Mouse (Mus musculus) heart, embryonic 14.5 days (tissue): ENCODE measurements around the gene Heg1. TPM values are rescaled to one million over a fixed set of nuclear protein-coding genes. Genes with fewer than 3 reads are reported as not detected.

Source experiments
- ATAC-seq: fragments of 200-750 bp; cut with Nextera tagmentation; 2 replicates; pipeline ENCODE4 v1.8.0; 2017; ENCODE audit warnings: low read depth, moderate TSS enrichment; ENCODE audit not compliant: insufficient number of reproducible peaks, insufficient read depth, low FRiP score
- H3K27ac ChIP-seq, 2 experiments: fragments of 200-500 bp in 1 of 2; fragments of 300-500 bp in 1 of 2; sonication (generic) in 1 of 2; replicated peaks in 1 of 2; 2 replicates each; pipeline ENCODE4 v1.5.1; 2012 to 2014; ENCODE audit warnings: low read depth in 2 of 2, low read length in 2 of 2, control low read depth in 1 of 2, mild to moderate bottlenecking in 1 of 2, mixed read lengths in 1 of 2; ENCODE audit not compliant: control insufficient read depth in 1 of 2, insufficient read depth in 1 of 2
- H3K27me3 ChIP-seq: fragments of 300-500 bp; sonication (generic); 2 replicates; pipeline ENCODE4 v1.6.1; 2014; ENCODE audit warnings: mild to moderate bottlenecking, low read length, control low read depth; ENCODE audit not compliant: control insufficient read depth, insufficient read depth
- H3K36me3 ChIP-seq: fragments of 300-500 bp; sonication (generic); 2 replicates; pipeline ENCODE4 v1.6.1; 2014; ENCODE audit warnings: mild to moderate bottlenecking, control low read depth, low read length, mixed read lengths; ENCODE audit not compliant: control insufficient read depth, insufficient read depth
- H3K4me1 ChIP-seq, 2 experiments: fragments of 200-500 bp in 1 of 2; fragments of 300-500 bp in 1 of 2; sonication (generic) in 1 of 2; 2 replicates each; pipeline ENCODE4 v1.6.1; 2012 to 2014; ENCODE audit warnings: low read length in 2 of 2, control low read depth in 1 of 2, mixed read lengths in 1 of 2; ENCODE audit not compliant: control insufficient read depth in 2 of 2, insufficient read depth in 2 of 2
- H3K4me2 ChIP-seq: fragments of 300-500 bp; sonication (generic); 2 replicates; pipeline ENCODE4 v1.6.1; 2014; ENCODE audit warnings: mild to moderate bottlenecking, low read length
- H3K4me3 ChIP-seq, 2 experiments: fragments of 200-500 bp in 1 of 2; fragments of 300-500 bp in 1 of 2; sonication (generic) in 1 of 2; 2 replicates each; pipeline ENCODE4 v1.5.1; 2012 to 2014; ENCODE audit warnings: low read length in 2 of 2, mild to moderate bottlenecking in 2 of 2, control low read depth in 1 of 2, low read depth in 1 of 2, moderate library complexity in 1 of 2; ENCODE audit not compliant: control insufficient read depth in 1 of 2, insufficient read depth in 1 of 2
- H3K9ac ChIP-seq: fragments of 300-500 bp; sonication (generic); 2 replicates; pipeline ENCODE4 v1.6.1; 2014; ENCODE audit warnings: mild to moderate bottlenecking, low read length
- H3K9me3 ChIP-seq: fragments of 300-500 bp; sonication (generic); 2 replicates; pipeline ENCODE4 v1.6.1; 2016; ENCODE audit warnings: low read length, control low read depth; ENCODE audit not compliant: control insufficient read depth
- WGBS: fragments of 180-500 bp; shearing (Covaris S2); extraction: QIAGEN DNeasy Blood & Tissue Kit; methylation state at CpG from one replicate; pipeline ENCODE4 v1.1.7; 2014; 5-methylcytosine and 5-hydroxymethylcytosine counted together
- polyA plus RNA-seq: library from polyadenylated mRNA; unstranded; fragments of >200 nt; fragmentation: Nextera tagmentation; extraction: Ambion mirVana; gene quantifications from 2 replicates; pipeline ENCODE4 v1.2.1, GENCODE M21; 2014

Gene Heg1
- polyA plus RNA-seq, 1 experiment from 2014 or later = 40.5 TPM

- H3K27ac ChIP-seq = no peak overlapping the region
- no peak for ATAC-seq
- no peak overlapping the region for H3K9ac ChIP-seq
- H3K27me3 ChIP-seq = no peaks in the 10 kb centered on the region
- peaks cover 11 to 19% of the 10 kb centered on the region in 2 experiments for H3K4me1 ChIP-seq
- H3K9me3 ChIP-seq = no peaks in the 10 kb centered on the region
- H3K4me3 ChIP-seq = no peak overlapping the region
- WGBS = 77% methylated on average over 5 of the region's 5 CpGs
- peaks cover 91% of the 10 kb centered on the region for H3K36me3 ChIP-seq
- no peak overlapping the region for H3K4me2 ChIP-seq
Observed at GRCm38 (mm10) chr16:33735791-33736190, 51.6 kb downstream of the Heg1 start.

- Histone ChIP-seq H3K4me2 (no peak overlapping the region), H3K4me1 (peaks cover 12 to 22% of the 10 kb centered on the region in 2 experiments), H3K27ac (no peak overlapping the region), H3K9ac (no peak overlapping the region), H3K9me3 (no peaks in the 10 kb centered on the region), H3K36me3 (peaks cover 91% of the 10 kb centered on the region), H3K27me3 (no peaks in the 10 kb centered on the region), H3K4me3 (no peak overlapping the region)
- no peak for ATAC-seq
- 70% methylated on average over 6 of the region's 6 CpGs for WGBS
Observed at GRCm38 (mm10) chr16:33736746-33737145, 52.6 kb downstream of the Heg1 start.

GRCm38 (mm10) chr16:33738949-33739719 is 55.0 kb downstream of the Heg1 start:
- Histone ChIP-seq H3K4me1 (peaks cover 7 to 18% of the 10 kb centered on the region in 2 experiments), H3K9ac (no peak overlapping the region), H3K27ac (peak overlapping the region in 1 of 2 experiments; percentile 47; a peak in 1 of 4 replicates), H3K36me3 (peaks cover 94% of the 10 kb centered on the region), H3K4me2 (no peak overlapping the region), H3K27me3 (no peaks in the 10 kb centered on the region), H3K4me3 (no peak overlapping the region), H3K9me3 (no peaks in the 10 kb centered on the region)
- WGBS = 78% methylated on average over 7 of the region's 7 CpGs
- no peak for ATAC-seq

GRCm38 (mm10) chr16:33739802-33740201 is 55.6 kb downstream of the Heg1 start:
- ATAC-seq = no peak
- peaks cover 93% of the 10 kb centered on the region for H3K36me3 ChIP-seq
- no peaks in the 10 kb centered on the region for H3K27me3 ChIP-seq
- peak overlapping the region in 1 of 2 experiments; percentile 47; a peak in 2 of 4 replicates for H3K27ac ChIP-seq
- 57% methylated on average over 3 of the region's 3 CpGs for WGBS
- no peaks in the 10 kb centered on the region for H3K9me3 ChIP-seq
- H3K9ac ChIP-seq = no peak overlapping the region
- H3K4me1 ChIP-seq = peaks cover 7 to 18% of the 10 kb centered on the region in 2 experiments
- H3K4me3 ChIP-seq = no peak overlapping the region
- H3K4me2 ChIP-seq = no peak overlapping the region

- peaks cover 7 to 18% of the 10 kb centered on the region in 2 experiments for H3K4me1 ChIP-seq
- no peaks in the 10 kb centered on the region for H3K9me3 ChIP-seq
- WGBS = 62% methylated on average over 6 of the region's 6 CpGs
- no peak overlapping the region for H3K9ac ChIP-seq
- H3K4me3 ChIP-seq = no peak overlapping the region
- no peak for ATAC-seq
- H3K27ac ChIP-seq = peak overlapping the region; percentile 2 to 47; a peak in 2 of 4 replicates
- no peaks in the 10 kb centered on the region for H3K27me3 ChIP-seq
- H3K36me3 ChIP-seq = peaks cover 92% of the 10 kb centered on the region
- H3K4me2 ChIP-seq = no peak overlapping the region
Observed at GRCm38 (mm10) chr16:33740416-33740815, 56.2 kb downstream of the Heg1 start.

GRCm38 (mm10) chr16:33741795-33742194 is 57.6 kb downstream of the Heg1 start:
- Histone ChIP-seq H3K36me3 (peaks cover 92% of the 10 kb centered on the region), H3K27me3 (no peaks in the 10 kb centered on the region), H3K9me3 (no peaks in the 10 kb centered on the region), H3K4me3 (no peak overlapping the region), H3K27ac (peak overlapping the region in 1 of 2 experiments; percentile 47; a peak in 1 of 4 replicates), H3K9ac (0 out of 2 replicates have a peak overlapping the region, but pooled peaks have one; percentile 25), H3K4me1 (peaks cover 7 to 18% of the 10 kb centered on the region in 2 experiments), H3K4me2 (no peak overlapping the region)
- 45% methylated on average over 5 of the region's 5 CpGs for WGBS
- no peak for ATAC-seq

- no peak overlapping the region for H3K9ac ChIP-seq
- H3K27me3 ChIP-seq = no peaks in the 10 kb centered on the region
- peaks cover 7 to 18% of the 10 kb centered on the region in 2 experiments for H3K4me1 ChIP-seq
- H3K27ac ChIP-seq = no peak overlapping the region
- WGBS = 80% methylated on average over 9 of the region's 9 CpGs
- ATAC-seq = no peak
- H3K4me3 ChIP-seq = no peak overlapping the region
- no peaks in the 10 kb centered on the region for H3K9me3 ChIP-seq
- no peak overlapping the region for H3K4me2 ChIP-seq
- H3K36me3 ChIP-seq = peaks cover 91% of the 10 kb centered on the region
Observed at GRCm38 (mm10) chr16:33742233-33742632, 58.1 kb downstream of the Heg1 start.
